Mouse (Mus musculus) adrenal gland, postnatal 10 days (tissue): ENCODE measurements around the gene Cp. TPM values are rescaled to one million over a fixed set of nuclear protein-coding genes. Genes with fewer than 3 reads are reported as not detected.
"Not testable (repeated sequence)": the region's sequence is repeated elsewhere in the genome, so short reads cannot be mapped to it uniquely, and the experiment has no call there.

Experiments
- DNase-seq: peaks from one replicate; pipeline ENCODE4 v3.0.0; 2021; ENCODE audit warnings: mixed read lengths
- long read RNA-seq, 2 experiments: library from polyadenylated mRNA; stranded (forward); transcript quantifications; one replicate each; pipeline ENCODE4 v2.0.0; 2021
- total RNA-seq, 2 experiments: library from RNA; stranded (reverse); gene quantifications; 2 replicates each; pipeline ENCODE4 v1.2.3; 2021

The Cp gene
- total RNA-seq: 100 to 1,000 TPM; 107 to 225 TPM
- long read RNA-seq, experiment 1, full-length matches to known transcripts: 32 of 133 reads
- long read RNA-seq, experiment 1, partial matches to known transcripts: 93 of 133 reads
- long read RNA-seq, experiment 1, other reads (novel, unspliced or antisense): 8 of 133 reads
- long read RNA-seq, experiment 2, full-length matches to known transcripts: 2 of 4 reads
- long read RNA-seq, experiment 2, partial matches to known transcripts: 1 of 4 reads
- long read RNA-seq, experiment 2, other reads (novel, unspliced or antisense): 1 of 4 reads

DNA sequence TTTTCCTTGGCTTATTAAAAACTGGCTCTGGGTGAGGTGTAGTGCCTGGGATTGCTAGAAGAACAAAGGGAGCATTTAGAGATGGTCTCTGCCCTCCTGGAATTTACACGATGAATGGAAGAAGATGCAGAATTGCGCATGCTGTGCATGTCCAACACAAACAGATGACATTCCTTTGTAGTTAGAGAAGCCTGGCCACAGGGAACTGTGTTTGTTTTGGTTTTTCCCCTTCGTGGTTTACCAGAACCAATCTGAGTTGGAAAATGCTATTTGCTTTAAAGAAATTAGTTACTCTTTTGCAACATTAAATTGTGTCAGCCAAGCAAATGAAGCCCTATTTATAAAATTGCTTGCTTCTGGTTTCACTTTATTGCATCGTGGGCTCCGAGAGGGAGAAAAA, at the start of gene Cp:
Gene Cp, plus strand, starts transcription at position 170 of the 400 bp plus-strand sequence.
- no peak for DNase-seq

GRCm38 (mm10) chr3:19948552-19948951, 8.3 kb upstream of the Cp start:
- DNase-seq: no peak

GRCm38 (mm10) chr3:19949401-19949800, 7.5 kb upstream of the Cp start:
- not testable (repeated sequence) for DNase-seq

DNA sequence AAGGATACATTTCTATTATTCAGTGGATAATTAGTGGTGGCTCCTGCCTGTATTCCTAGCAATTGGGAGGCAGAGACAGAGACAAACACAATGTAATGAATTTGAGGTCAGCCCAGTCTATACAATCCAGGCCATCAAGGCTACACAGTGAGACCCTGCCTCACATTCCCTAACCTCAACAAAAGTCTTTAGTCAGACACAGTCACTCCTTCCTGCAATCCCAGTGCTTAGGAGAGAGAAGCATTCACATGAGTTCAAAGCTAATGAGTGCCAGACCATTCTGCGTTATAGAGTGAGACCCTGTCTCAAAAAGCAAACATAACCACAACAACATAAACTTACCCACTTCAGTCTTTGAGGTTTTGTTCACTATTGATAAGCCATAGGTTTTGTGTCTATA, 3.4 kb upstream of the Cp start:
- DNase-seq: no peak

DNA sequence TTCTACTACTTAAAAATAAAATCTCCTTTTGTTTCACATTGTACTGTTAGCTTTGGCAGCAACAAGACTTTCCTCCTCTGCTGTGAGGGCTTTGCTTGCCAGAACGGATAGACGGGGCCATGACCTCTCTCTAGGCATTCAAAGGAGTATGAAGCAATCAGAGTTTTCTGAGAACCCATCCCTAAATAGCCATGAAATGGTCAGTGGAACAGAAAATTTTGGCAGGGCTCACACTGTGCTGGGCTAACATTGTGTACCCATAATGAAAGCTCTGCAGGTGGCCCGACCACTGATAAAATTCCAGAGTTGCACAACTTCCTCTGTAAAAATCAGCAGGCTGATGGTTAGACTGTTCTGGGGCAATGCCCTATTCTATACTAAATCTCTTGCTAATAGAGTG, 3.0 kb upstream of the Cp start:
- DNase-seq: peak; percentile 70

GRCm38 (mm10) chr3:19958031-19958430, 1.2 kb downstream of the Cp start:
- no peak for DNase-seq

DNA sequence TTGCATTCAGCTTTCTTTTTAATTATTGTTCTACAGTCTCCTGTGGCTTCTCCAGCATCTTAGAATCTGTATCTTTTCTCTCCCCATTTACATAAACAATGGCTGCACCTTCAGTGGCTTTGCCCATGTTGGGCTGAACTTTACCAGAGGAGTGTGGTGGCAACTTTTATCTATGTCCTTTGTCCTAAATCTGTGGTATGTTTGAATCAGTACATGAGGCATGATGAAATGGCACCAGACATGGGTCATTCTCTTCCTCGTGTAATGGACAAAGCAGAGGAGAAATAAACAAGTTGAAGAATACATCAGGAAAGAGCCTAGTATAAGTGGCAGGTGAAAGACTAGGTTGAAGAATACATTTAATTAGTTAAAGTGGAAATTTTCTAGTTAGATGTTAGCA, 2.1 kb downstream of the Cp start:
- DNase-seq: no peak

DNA sequence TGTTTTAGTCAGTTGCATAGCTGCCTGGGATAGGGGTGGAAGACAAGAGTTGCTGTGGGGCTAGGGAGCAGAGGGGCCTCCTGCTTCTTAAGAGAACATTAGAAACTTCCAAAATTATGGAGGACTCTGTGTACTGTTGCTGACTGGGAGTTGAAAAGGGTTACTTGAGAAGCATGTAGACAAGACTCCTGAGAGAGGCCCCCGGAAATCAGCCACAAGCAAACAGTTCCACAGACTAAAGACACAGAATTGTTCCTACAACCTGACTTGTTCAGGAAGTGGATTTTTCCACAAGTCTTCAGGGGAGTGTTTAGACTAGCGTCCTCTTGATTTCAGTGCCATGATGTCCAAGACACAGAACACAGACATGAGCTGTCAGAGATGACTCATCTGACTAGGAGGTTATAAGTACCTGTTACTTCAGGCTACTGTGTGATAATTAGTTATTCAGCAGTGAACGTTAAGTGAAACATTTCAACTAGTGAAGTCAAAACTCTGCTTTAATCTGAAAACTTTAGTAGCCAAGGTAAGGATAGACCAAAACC, 3.8 kb downstream of the Cp start:
- DNase-seq: no peak

DNA sequence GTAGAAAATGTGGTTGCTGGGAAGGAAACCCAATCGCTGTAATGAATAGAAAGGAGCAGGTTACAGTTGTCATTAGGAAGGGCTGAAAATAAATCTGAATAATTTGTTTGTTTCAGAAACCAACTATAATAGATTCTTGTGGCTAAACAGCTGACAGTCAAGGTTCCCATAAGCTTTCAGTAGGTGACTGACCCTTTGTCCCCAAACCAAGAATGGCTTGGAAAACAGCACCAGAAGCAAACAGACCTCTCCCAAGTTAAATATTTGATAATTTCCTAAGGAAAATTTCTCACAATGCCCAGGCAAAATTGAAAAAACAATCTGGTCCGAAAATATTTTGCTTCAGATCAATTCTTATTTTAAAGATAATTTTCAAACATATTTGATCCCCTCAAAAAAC, 4.5 kb downstream of the Cp start:
- no peak for DNase-seq

- no peak for DNase-seq
Observed at GRCm38 (mm10) chr3:19962769-19963513, 6.1 kb downstream of the Cp start.

DNA sequence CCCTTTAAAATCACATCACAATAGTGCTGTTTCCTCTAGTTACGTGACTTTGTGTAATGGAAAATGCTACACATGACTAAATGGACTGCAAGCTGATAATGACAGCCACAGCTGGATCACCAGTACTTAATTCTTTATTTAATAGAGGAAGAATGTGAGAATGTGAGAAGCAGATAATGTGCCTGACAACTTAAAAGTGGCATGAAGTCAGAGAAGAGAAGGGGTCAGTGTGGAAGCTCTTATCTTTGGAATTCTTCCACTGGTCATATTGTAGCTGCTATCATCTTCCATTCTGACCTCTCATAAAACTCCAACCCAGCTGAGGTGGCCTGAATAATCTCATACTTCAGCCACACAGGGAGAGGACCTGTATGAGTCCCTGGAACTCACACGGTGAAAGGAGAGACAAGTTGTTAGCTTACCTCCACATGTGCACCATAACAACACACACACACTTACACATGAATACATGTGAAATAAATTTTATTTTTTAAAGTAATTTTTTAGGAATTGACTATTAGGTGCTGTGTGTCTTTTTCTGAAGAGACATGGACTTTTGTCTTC, 7.9 kb downstream of the Cp start:
- DNase-seq: no peak

- no peak for DNase-seq
Observed at GRCm38 (mm10) chr3:19965239-19965638, 8.4 kb downstream of the Cp start.

GRCm38 (mm10) chr3:19966072-19966471, 9.2 kb downstream of the Cp start:
- no peak for DNase-seq

DNA sequence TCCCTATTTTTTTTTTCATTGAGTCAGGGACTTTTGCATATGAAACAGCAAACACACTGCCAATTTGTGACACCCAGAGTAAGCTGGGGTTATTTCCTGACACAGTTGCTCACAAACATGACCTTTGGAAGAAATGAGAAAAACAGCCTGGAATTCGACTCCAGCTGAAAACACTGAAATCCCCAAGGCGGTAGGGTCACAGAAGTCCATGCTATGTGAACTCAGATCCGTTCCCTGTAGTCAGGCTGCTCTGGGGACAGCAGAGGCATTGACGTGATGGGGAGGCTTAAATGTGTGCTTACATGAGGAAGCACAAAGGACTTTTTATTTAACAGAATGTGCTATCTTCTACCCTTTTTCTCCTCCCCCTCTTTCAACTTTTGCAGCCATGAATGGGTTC, 21.6 kb downstream of the Cp start:
- peak; percentile 30 for DNase-seq

DNA sequence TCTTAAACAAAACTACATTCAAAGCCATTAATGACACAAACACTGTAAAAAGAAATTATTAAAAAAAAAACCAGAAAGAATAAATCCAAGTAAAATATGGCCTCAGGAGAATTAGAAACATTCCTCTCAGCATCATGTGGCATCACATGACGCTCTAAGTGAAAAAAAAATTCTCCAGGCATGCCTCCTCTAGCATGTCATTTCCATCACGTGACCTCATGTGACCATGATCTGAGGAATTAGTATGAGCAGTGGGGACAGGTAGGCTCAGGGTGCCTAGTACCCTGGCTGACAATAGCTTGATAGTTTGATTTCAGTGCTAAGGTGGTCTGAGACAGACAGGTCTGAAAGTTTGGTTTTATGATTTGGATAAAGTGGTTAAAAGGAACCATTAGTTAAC, 24.3 kb downstream of the Cp start:
- DNase-seq: no peak

DNA sequence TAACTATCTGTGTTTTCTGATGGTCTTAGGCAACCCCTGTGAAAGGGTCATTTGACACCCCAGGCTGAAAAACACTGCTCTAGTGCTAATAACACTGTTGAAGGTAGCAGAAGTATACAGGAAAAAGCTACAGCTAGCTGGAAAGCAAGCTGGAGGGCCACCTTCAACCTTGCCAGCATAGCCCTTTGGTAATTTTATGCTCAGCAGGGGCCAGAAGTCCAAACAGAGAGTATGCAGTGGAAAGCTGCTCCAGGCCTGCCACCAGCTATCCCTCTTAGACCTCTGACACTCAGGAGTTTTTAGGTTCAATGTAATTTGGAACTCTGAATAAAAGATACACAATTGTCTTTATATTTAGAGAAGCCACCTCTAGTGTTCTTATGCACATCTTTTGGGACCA, 26.0 kb downstream of the Cp start:
- no peak for DNase-seq

DNA sequence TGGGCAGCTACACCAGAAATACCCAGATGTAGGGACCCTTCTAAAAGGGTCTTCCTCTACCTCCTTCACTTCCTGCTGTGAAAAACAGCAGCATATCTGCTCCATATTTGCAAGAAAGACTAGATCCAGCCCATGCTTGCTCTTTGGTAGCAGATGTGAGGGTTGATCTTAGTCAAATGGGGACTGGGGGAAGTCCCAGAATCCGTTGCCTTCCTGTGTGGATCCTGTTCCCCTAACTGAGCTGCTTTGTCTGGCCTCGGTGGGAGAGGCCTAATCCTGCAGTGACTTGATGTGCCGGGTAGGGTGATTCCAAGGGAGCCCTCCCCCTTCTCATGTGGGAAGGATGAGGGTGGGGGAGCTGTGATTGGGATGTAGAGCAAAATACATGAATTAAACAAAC, 29.3 kb downstream of the Cp start:
- DNase-seq: no peak

GRCm38 (mm10) chr3:19990031-19990430, 33.2 kb downstream of the Cp start:
- DNase-seq: no peak

- no peak for DNase-seq
Observed at GRCm38 (mm10) chr3:19992388-19992787, 35.5 kb downstream of the Cp start.

DNA sequence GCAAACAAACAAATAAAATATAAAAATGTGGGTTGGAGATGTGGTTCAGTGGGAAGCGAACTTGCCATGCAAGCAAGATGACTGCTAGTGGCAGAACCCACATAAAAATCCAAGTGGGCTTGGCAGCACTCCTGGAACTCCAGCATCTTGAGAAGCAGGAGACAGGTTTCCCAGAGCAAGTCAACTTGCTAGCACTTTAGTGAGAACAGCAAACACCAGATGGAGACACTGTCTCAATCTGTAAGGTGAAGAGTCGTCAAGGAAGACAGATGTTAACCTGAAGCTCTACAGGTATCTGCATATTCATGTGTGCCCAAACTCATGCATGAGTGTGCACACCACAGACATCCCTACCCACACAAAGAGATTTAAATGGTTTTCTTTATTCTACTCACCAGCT, 42.7 kb downstream of the Cp start:
- no peak for DNase-seq

GRCm38 (mm10) chr3:20000806-20001205, 44.0 kb downstream of the Cp start:
- no peak for DNase-seq

GRCm38 (mm10) chr3:20002786-20003185, 45.9 kb downstream of the Cp start:
- peak; percentile 43 for DNase-seq

- DNase-seq: no peak
Observed at GRCm38 (mm10) chr3:20004422-20004821, 47.6 kb downstream of the Cp start.
